Mouse (Mus musculus): ENCODE results near the gene Bcl2l11. TPM values are rescaled to one million over a fixed set of nuclear protein-coding genes. Genes with fewer than 3 reads are reported as not detected.

The Bcl2l11 gene
- 17.2 and 17.6 TPM in 2 replicates for polyA plus RNA-seq (2012; rRNA removed; ENCODE audit: low replicate concordance)

GRCm38 (mm10) chr2:128125635-128126470 is at the start of gene Bcl2l11:
Gene Bcl2l11 (plus strand): TSS chr2:128126038.

Measured in mammary gland, adult 2 months (tissue).